Mouse (Mus musculus) testis, adult 2 months (tissue): ENCODE measurements at regions not wholly inside any gene's neighbourhood (a gene's known extent, or its start where the extent isn't known, plus 50 kb on each side); places are given as distances from the start of the nearest gene placed in this dataset.

Experiments
- H3K27ac ChIP-seq: fragments of 200-500 bp; 2 replicates; pipeline ENCODE4 v1.5.1; 2012; ENCODE audit warnings: low read depth, low read length; ENCODE audit not compliant: control insufficient read depth, insufficient read depth
- H3K27me3 ChIP-seq: fragments of 200-500 bp; 2 replicates; pipeline ENCODE4 v1.6.1; 2012; ENCODE audit warnings: mild to moderate bottlenecking, low read length, moderate library complexity; ENCODE audit not compliant: control insufficient read depth, insufficient read depth
- H3K36me3 ChIP-seq: fragments of 200-500 bp; 2 replicates; pipeline ENCODE4 v1.6.1; 2012; ENCODE audit warnings: mild to moderate bottlenecking, low read length; ENCODE audit not compliant: control insufficient read depth, insufficient read depth
- H3K4me1 ChIP-seq: fragments of 200-500 bp; 2 replicates; pipeline ENCODE4 v1.6.1; 2012; ENCODE audit warnings: low read length; ENCODE audit not compliant: control insufficient read depth, insufficient read depth
- H3K4me3 ChIP-seq: fragments of 200-500 bp; 2 replicates; pipeline ENCODE4 v1.5.1; 2012; ENCODE audit warnings: low read depth, mild to moderate bottlenecking, low read length, moderate library complexity, mixed read lengths; ENCODE audit not compliant: control insufficient read depth
- CTCF ChIP-seq: fragments of 200-500 bp; IDR thresholded peaks from 2 replicates; pipeline ENCODE4 v1.5.1; 2012; ENCODE audit warnings: low read depth, mild to moderate bottlenecking, inconsistent platforms, low read length, moderate library complexity; ENCODE audit not compliant: control insufficient read depth, insufficient read depth, insufficient replicate concordance
- POLR2A ChIP-seq: fragments of 200-500 bp; IDR thresholded peaks from 2 replicates; pipeline ENCODE4 v1.6.1; 2012; ENCODE audit warnings: low read depth, mild to moderate bottlenecking, inconsistent platforms, low read length, moderate library complexity; ENCODE audit not compliant: control insufficient read depth

DNA sequence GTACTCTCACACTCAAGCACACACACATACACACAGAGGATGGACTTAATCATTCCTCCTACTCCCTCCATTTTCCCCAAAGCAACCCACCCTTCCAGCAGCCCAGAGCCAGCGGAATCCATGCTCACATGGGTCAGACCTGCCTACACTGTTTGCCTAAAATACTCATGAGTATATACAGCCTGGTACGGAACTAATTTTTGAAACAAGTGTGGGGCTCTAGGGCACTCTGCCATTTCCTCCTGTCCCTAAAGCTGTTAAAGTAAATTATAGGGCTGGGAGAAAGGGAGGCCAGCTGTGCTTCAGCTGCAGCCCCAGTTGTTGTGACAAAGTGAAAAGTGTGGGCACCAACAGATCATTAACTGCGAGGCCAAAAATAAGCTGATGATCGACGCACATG lies 397.5 kb downstream of the Fgf9 start:
- no peaks in the 10 kb centered on the region for H3K27me3 ChIP-seq

DNA sequence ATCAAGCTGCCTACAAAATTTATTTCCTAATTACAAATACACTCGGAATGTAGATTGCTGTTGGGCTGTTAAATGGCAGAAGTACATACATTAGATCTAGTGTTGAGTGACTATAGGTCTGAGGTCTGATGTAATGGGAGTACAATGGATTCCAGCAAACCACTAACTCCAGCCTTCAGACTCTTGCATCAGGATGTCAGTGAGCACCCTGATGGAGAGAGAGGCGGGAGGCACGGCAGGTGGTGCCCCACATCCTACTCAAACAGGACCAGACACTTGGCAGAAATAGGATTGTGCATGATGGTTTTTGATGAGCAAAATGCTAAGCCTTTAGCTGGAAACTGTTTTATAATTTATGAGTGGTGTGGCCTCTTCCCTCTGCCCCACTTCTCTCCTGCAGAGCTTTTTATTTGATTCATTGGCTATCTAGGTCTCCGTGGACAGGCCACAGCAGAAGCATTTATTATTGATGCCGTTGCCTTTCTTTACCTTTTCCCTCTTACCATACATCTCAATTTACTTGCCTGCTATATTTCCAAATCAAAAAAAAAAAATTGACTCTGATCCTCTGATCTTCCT lies 376.5 kb downstream of the Fgf9 start:
- Histone ChIP-seq H3K27ac (no peak overlapping the region), H3K27me3 (no peaks in the 10 kb centered on the region), H3K36me3 (no peaks in the 10 kb centered on the region), H3K4me1 (no peaks in the 10 kb centered on the region), H3K4me3 (no peak overlapping the region)
- TF ChIP-seq POLR2A (no peak), CTCF (no peak)

More for the DNA sequence above, 397.5 kb downstream of the Fgf9 start:
- no peak for TF ChIP-seq POLR2A
- no peak for TF ChIP-seq CTCF
- Histone ChIP-seq H3K36me3 (no peaks in the 10 kb centered on the region), H3K4me3 (no peak overlapping the region), H3K27ac (no peak overlapping the region), H3K4me1 (no peaks in the 10 kb centered on the region)

DNA sequence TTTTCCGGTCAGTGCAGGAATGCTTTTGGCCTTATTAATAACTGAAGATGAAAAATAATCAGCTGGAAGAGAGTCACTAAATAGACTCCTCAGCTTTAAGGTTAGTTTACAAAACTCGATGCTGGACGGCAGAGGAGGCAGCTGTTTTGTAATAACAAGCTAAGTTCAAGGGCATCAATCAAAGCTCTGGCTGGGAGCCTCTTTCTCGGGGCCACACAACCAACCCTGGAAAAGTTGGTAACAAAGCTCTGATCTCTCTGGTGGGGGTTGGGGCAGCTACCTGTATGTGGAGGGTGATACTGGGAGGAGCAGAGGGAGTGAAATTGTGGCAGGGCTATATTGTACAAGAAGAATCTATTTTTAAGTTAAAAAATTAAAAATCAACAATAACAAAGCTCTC lies 374.1 kb downstream of the Fgf9 start:
- no peak overlapping the region for H3K27ac ChIP-seq
- TF ChIP-seq POLR2A (no peak), CTCF (no peak)
- no peaks in the 10 kb centered on the region for H3K4me1 ChIP-seq
- no peak overlapping the region for H3K4me3 ChIP-seq
- H3K27me3 ChIP-seq, result no peaks in the 10 kb centered on the region
- H3K36me3 ChIP-seq, result no peaks in the 10 kb centered on the region

DNA sequence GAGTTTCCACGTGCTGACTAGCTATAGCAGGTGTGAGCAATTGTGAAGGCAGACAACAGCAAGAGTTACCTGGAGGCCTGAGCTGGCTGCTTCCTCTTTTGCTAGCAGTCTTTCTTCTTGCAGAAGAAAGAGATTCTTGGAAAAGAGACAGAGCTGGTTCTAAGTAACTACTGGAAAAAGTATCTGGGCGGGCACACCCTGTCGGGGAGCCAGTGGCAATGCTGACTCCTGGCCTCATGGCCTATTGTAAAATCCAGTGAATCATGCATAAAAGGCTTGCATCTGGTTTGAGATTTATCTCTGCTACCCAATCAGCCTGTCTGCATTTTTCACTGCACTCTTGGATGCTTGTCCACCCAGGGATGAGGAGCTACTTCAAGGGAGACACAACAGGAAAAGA lies 372.2 kb downstream of the Fgf9 start:
- Histone ChIP-seq H3K27ac (no peak overlapping the region), H3K4me1 (no peaks in the 10 kb centered on the region), H3K36me3 (no peaks in the 10 kb centered on the region), H3K4me3 (no peak overlapping the region), H3K27me3 (no peaks in the 10 kb centered on the region)
- TF ChIP-seq POLR2A (no peak), CTCF (no peak)

DNA sequence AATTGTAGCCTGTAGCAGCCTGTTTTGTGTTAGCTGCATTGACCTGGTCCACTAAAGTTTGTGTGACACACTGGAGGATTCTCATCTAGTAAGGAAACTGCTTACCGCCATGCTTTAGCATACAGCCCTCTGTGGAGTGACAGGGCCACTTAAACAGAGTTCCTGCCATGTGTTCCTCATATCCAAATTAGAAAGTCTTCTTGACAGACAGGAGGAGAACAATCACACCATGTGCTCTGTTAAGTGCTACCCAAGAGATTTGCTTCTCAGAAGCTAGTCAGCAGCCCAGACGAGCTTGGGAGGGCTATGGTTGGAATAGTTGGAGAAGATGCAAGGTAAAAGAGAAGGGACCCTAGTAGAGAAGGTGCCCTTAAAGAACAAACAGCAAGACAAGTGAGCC lies 369.6 kb downstream of the Fgf9 start:
- TF ChIP-seq CTCF, result no peak
- TF ChIP-seq POLR2A, result no peak
- no peak overlapping the region for H3K27ac ChIP-seq
- H3K4me1 ChIP-seq, result no peaks in the 10 kb centered on the region; the same call in 1 of the 2 replicates
- no peak overlapping the region for H3K4me3 ChIP-seq
- no peaks in the 10 kb centered on the region for H3K36me3 ChIP-seq
- H3K27me3 ChIP-seq, result no peaks in the 10 kb centered on the region

DNA sequence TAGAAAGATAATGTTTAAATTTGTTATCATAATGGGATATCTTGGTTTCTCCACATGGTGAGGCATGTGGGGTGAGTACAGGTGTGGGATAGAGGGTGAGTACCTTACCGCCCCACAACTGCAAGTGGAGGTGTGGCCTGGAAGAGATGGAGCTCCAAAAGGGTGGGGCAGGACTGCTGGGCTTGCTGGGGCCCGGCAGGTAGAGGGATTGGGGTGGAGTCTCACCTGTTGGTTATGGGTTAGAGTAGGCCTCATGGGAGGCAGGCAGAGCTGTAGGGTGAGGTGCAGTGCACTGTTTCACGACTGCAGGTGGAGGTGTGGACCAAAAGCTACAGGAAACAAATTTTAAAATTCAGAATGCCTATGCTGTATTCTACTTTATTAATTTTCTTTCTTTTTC lies 365.7 kb downstream of the Fgf9 start:
- Histone ChIP-seq H3K4me3 (no peak overlapping the region), H3K4me1 (no peaks in the 10 kb centered on the region; the same call in 1 of the 2 replicates), H3K27ac (no peak overlapping the region), H3K27me3 (no peaks in the 10 kb centered on the region), H3K36me3 (no peaks in the 10 kb centered on the region)
- TF ChIP-seq CTCF (no peak), POLR2A (no peak)

DNA sequence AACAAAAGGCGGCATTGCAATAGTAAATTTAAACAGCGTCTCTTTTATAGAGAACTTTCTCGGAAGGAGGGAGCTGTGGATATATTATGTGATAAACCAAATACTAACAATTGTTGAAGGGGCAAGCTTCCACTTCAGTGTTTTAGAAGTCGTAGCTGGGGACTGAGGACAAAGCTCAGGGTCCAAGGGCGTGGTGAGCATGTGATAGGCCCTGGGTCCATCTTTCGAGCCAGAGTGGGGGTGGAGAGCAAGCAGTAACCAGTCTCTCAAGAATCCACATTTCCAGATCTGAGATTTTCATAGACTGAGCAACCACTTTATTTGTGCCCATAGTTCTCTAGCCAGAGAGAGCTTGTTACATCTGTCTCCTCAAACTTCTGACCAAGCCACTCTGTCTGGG lies 356.1 kb downstream of the Fgf9 start:
- Histone ChIP-seq H3K36me3 (no peaks in the 10 kb centered on the region), H3K27me3 (no peaks in the 10 kb centered on the region), H3K27ac (no peak overlapping the region), H3K4me3 (no peak overlapping the region), H3K4me1 (no peaks in the 10 kb centered on the region)
- no peak for TF ChIP-seq CTCF
- no peak for TF ChIP-seq POLR2A

DNA sequence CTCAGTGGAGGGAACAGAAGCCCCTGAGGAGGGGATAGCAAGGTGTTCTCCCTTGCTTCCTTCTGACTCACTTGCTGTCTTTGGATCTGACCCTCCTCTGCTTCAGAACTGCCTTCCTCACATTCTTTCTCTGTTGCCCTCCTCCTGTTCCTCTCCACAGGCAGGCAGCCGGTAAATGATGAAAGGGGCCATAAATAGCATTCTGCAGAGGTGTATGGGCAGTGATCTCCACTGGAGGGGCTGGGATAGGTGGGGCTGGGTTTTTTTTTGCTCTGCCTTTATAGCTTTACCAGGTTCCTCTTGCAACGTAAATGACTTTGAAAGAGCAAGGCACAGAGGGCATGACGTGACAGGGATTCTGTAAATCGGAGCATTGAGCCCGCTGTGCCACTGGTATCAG lies 351.6 kb downstream of the Fgf9 start:
- no peak overlapping the region for H3K27ac ChIP-seq

DNA sequence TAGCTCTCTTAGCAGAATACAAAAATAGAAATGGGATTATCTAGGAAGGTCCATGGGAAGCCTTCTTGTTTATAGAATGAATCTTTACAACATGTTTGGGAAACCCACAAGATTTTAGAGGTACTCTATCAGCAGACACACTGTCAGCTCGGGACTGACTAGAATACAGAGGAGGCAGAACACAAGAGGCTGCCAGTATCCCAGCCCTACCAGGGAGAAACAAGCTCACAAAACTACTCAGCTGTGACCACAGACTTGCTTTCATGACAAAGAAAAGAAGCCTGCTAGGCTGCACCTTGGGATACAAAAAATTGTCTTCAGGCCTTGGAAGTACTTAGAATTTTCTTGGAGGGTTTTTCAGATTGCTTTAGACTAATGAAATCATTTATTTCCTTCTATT lies 347.2 kb downstream of the Fgf9 start:
- Histone ChIP-seq H3K27ac (no peak overlapping the region), H3K4me3 (no peak overlapping the region), H3K4me1 (no peaks in the 10 kb centered on the region), H3K27me3 (no peaks in the 10 kb centered on the region), H3K36me3 (no peaks in the 10 kb centered on the region)
- TF ChIP-seq POLR2A (no peak), CTCF (no peak)

More for the DNA sequence above, 351.6 kb downstream of the Fgf9 start:
- H3K27me3 ChIP-seq, result no peaks in the 10 kb centered on the region
- TF ChIP-seq POLR2A (no peak), CTCF (no peak)
- no peaks in the 10 kb centered on the region for H3K4me1 ChIP-seq
- H3K36me3 ChIP-seq, result no peaks in the 10 kb centered on the region
- no peak overlapping the region for H3K4me3 ChIP-seq
